Mouse (Mus musculus): ENCODE results near the gene Zfp385a.

The Zfp385a gene

GRCm38 (mm10) chr15:103362950-103363349 is 23.1 kb upstream of the Zfp385a start:
- no peak for DNase-seq

- no peak for DNase-seq
Measured at GRCm38 (mm10) chr15:103362333-103362732, 22.4 kb upstream of the Zfp385a start.

DNA sequence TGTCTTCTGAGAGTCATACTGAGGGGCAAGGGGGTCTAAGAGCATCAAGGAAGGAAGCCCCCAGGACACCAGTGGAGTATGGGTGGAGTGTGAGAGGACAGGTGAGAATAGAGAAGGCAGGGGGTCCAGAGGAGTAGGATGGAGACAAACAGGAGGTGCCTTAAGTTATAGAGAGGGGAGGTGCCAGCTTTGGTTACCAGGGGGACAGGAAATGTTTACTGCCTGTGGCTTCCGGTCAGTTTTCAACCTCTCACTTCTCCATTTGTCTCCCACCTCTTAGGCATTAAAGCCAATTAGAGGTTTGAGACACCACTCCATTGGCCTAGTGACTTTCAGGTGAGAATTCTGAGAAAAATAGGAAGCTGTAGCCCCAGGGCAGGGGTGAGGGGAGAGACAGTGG is 21.4 kb upstream of the Zfp385a start:
- DNase-seq, result no peak

DNA sequence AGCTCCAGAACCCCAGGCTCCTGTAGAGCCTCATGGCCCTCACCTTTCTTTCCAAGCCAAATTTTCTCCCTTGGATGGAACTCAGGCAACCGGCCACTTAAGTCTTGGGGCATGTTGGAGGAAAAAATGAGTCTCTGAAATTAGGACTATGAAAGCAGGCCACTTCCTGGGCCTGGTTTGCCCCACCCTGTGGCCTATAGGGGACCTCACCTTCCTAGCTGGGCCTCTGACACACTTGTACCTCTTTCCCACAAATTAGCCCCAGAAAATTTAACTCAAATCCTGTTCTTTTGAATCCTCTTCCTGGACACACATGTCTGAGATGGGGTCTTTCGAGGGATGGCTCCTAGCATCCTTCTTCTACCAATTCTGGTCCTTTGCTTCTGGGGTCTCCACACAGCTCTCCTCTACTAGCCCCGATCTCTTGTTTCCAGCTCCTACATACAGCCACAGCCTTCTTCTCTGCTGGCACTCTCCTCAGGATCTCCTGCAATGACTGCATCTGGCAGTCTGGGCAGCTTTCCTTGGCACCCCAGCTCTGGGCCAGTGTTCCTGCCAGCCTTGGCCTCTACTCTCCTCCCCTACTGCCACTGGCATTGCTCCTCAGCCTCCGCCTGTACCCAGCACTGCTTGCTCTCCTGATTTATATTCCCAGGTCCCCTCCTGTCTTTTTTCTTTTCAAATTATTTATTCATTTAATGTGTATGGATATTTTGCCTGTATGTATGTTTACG is 20.1 kb upstream of the Zfp385a start:
- DNase-seq, result no peak

DNA sequence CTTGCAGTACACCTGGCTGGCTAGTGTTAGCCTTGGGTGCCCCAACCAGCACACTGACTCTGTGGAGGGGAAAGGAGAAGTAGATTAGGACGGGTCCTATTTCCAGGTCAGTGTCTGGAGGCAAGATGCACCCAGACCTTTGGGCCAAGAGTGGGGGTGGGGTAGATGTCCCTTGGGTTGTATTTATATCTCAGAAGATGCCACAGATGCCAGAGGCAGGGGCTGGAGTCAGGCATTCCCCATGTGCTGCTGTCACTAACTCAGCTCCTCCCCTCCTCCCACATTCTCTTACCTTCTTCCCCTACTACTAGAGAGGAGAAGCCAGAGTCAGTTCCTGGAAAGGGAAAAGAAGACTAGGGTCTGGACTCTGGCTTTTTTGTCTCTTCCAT is 19.2 kb upstream of the Zfp385a start:
- DNase-seq, result no peak

GRCm38 (mm10) chr15:103358278-103359121 is 18.6 kb upstream of the Zfp385a start:
- DNase-seq, result peak in 1 of 2 experiments; percentile 31

- no peak for DNase-seq
Measured at GRCm38 (mm10) chr15:103357817-103358216, 17.9 kb upstream of the Zfp385a start.

DNA sequence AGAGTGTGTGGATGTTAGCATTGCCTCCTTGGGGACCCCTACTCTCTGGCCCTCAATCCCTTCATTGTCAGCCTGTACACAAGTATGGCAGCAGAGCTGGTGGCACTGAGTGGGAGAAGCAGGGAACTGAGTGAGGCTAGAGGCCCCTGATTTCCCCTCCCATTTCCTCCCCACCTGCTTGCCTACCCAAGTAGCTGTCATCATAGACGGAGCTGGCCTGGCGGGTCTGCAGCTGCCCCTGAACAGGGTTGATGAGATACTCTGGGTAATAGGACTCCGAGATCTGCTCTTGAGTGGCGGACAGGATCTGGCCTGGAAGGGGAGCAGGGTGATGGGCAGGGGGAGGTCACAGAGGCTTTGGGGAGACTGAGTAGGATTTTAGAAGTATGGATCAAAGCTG is 16.2 kb upstream of the Zfp385a start:
- DNase-seq, result no peak

- DNase-seq, result no peak
Measured at GRCm38 (mm10) chr15:103355420-103355819, 15.5 kb upstream of the Zfp385a start.

DNA sequence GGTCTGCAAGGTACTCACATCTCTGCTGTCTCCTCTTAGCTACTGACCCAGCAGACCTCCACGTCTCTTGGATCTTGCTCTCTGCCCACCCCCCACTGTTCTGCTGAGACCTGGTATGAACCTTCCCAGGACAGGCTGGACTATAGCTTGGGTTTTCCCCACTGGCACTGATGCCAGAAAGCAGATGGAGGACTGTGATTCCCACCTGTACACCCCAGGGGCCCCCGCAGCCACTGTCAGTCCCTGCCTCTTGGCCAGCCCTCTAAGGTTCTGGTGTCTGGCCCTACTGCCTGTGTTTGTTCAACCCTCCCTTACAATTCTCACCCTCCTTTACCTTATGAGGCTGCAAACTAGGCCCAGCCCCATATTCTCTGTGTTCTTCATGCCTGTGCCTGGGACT is 14.8 kb upstream of the Zfp385a start:
- no peak for DNase-seq

- DNase-seq, result no peak
Measured at GRCm38 (mm10) chr15:103353511-103354256, 13.8 kb upstream of the Zfp385a start.

- DNase-seq, result peak in 1 of 2 experiments; percentile 40
Measured at GRCm38 (mm10) chr15:103352856-103353255, 13.0 kb upstream of the Zfp385a start.

DNA sequence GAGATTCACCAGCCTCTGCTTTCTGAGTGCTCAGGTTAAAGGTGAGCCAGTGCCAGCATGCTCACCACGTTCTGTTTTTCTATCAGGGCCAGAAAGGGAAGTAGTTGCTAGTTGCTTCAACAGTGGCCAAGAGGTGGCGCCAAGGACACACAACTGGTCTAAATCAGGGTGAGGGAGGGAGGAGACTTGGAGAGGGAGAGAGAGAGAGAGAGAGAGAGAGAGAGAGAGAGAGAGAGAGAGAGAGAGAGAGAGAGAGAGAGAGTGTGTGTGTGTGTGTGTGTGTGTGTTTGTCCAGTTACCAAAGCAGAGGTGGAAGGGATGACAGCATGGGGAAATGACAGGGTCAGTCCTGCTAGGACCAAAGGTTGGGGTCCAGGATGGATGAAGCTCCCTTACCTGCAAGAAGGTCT is 7.4 kb upstream of the Zfp385a start:
- DNase-seq, result peak; percentile 61 to 70

DNA sequence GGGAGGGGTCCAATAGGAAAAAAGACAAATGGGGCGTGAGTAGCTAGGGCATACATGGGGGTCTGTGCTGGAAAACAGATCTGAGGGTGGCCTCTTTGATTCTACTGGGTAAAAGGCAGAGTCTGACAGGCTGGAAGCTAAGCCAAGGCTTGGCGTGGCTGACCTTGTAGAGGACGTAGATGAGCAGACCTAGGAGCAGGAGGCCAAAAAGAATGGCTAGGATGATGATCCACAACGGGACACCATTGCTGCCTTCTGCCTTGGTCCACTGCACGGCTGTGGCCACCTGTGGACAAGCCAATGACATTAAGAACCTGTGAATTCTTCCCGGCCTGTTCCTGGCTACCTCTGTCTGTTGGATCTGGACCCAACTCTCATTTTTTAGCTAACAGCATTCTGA is 5.9 kb upstream of the Zfp385a start:
- no peak for DNase-seq

DNA sequence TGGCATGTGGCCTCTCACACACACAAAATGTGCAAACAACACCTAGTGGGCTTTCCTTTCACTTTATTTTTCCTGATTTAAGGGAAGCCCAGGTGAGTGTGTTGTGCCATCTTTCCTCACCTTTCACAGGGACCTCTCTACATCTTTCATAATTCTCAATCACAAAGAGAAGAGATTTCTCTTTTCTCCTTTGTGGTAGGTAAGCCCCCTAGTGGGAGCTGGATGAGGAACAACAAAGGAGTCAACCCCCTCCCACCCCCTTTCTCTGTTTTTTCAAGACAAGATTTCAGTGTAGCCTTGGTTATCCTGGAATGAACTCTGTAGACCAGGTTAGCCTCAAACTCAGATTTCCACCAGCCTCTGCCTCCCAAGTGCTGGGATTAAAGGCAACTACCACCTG is 3.7 kb upstream of the Zfp385a start:
- DNase-seq, result no peak

DNA sequence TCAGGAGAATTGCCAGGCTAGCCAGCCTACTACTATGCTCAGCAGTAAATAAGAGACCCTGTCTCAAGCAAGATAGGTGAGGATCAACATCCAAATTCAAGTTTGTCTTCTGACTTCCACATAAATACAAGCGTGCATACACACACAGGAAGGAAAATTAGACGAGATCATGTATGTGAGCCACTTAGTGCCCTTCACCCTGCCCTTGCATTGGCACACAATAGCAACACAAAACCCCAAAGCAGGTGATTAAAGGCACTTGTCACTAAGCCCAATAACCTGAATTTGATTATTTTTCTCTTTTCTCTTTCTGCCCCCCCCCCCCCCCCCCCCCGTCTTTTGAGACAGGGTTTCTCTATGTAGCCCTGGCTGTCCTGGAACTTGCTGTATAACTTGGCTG is 3.1 kb upstream of the Zfp385a start:
- DNase-seq, result no peak

DNA sequence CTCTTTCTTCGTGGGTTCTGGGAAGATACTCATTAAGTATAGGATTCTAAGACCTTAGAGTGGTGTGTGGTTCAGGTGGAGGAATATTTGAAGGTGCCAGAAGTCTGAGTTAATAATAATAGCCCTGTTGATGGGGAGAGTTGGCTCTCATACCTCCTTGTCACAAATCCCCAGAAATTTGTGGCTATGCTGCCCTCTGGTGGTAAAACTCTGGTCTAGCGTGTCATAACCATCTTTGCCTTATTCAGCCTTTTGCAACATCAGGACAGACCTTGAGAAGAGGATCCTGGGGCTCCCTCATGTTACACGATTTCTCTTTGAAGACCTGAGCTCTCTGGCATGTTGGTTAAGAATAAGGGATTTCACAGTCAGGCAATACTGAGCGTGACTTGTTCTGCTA is 2.5 kb upstream of the Zfp385a start:
- peak; percentile 58 to 74 for DNase-seq

- no peak for DNase-seq
Measured at GRCm38 (mm10) chr15:103341547-103341946, 1.7 kb upstream of the Zfp385a start.

DNA sequence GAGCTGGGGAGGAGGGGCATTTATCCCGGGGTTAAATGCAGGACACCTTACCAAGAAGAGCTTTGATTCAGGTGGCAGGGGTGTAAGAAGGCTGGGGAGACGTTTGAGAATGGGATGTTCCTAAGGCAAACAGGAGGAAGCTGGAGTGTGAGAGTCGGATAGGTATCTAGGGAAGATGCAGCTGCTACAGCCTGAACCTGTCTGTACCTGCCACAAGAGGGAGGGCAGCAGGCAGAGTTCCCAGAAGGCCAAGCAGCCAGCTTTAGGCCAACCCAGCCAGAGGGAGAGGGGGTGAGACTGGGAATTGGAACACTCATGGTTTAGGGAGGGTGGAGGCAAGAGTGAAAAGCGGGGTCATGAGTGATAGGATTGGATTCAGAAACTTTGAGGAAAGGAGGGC is 893 bp upstream of the Zfp385a start:
- no peak for DNase-seq

DNA sequence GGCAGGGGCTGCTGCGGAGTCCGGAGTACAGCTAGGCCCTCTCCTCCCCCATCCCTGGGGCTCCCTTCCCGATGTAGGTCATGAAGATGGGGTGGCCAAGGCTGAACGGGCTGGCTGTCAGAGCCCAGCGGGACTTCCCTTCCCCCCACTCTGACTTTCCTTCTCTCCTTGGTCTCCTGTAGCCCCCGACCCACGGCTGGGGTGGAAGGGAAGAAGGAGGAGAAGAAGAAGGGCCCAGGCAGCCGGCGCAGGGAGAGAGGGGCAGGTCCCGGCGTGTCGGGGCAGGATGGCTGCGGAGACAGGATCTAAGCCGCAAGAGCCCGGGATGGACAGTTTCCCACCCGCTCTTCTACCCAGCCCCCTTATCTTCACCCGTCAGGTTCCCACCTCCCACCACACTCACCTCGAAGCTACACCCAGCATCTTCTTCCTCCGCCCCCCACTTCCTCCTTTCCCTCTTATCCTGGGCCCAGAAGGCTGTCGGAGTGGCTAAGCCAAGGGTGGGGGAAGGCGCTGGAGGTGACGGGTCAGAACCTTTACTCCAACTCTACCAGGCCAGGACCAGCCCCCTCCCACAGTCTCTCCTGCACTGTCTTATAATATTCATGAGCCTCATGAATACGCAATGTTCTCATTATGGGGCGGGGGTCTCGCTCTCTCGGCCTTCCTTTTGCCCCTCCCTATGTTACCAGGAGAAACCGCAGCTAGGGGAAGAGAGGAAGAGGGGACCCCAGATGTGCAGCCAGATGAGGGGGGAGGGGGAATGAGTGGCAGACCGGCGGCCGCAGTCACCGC is 530 bp downstream of the Zfp385a start:
- DNase-seq, result no peak

GRCm38 (mm10) chr15:103338829-103339165 is 1.1 kb downstream of the Zfp385a start:
- no peak for DNase-seq

DNA sequence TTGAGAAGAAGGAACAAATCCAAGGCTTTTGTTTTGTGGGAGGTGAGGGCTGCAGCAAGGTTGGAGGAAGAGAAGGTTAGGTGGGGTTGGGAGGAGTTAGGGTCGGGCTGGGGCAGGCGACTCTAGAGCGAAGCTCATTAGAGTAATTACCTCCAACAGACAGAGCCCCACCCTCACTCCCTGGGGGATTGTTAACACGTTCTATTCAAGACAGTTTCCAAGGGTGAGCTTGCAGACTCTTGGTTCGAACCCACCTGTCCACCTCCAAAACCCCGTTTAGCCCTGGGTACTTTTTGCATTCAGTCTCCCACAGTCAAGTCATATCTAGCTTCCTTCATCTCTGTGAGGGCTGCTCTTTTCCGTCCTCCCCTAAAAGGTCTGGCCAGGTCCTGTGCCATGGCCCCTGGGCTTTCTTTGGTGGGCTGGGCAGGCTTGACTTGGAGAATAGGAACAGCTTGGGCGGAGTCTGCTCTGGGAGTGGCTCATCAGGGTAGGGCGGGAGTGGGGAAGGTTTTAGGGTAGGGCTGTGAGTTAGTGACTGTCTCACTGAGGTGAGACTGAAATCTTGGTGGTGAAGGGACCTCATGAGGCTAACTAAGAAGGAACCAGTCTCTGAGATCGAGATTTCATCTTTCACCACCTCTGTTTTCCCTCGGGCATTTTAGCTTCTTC is 2.8 kb downstream of the Zfp385a start:
- no peak for DNase-seq
